Mouse (Mus musculus) gastrocnemius, adult 18-20 months (tissue): Measurements from ENCODE around the gene Cnksr2. TPM values are rescaled to one million over a fixed set of nuclear protein-coding genes. Genes with fewer than 3 reads are reported as not detected.
A peak's percentile ranks its signal among the peaks of the same experiment; 100 is the strongest.

Experiments
- DNase-seq: peaks from one replicate; pipeline ENCODE4 v3.0.0; 2021; ENCODE audit warnings: low spot score
- long read RNA-seq, 2 experiments: library from polyadenylated mRNA; stranded (forward); transcript quantifications; one replicate each; pipeline ENCODE4 v2.0.0; 2021
- total RNA-seq, 2 experiments: library from RNA; stranded (reverse); gene quantifications; 2 replicates each; pipeline ENCODE4 v1.2.3; 2021

The Cnksr2 gene
- under 1 TPM; 0.11 to 0.38 TPM for total RNA-seq
- long read RNA-seq, experiment 1: 0 reads
- long read RNA-seq, experiment 2: 0 reads

DNA sequence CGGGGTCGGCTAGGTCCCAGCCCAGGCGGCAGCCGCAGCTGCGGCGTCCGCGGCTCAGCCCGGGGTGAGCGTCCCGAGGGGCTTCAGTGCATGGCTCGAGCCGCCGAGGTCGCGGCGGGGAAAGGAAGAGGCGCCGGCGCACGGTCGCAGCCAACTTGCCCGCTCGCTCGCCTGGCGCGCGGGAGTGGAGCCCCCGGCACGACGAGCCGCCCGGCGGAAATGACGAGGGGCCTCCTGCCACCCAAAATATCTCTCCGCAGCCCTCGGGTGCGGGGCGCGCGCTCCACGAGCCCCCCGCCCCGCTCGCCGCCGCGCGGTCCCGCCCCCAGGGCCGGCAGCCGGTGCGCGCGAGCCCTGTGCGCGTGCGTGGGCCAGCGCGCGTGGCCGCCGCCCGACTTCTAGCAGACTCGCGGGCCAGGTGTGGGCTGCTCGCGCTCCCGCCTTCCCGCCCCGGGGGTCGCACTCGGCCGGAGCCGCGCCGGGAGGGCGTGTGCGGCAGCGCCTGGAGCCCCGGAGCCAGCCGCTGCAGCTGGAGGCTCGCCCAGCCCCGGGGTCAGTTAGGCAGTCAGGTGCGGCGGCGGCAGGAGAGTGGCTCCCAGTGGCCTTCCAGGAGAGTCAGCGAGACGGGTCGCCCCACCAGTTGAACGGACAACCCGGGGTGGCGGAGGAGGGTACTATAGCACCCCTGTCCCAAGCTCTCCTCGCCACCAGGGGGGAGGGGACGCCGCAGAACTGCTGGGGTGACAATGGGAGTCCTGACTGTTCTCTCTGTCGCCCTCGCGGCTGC is at the start of gene Cnksr2:
TSS of gene Cnksr2 (minus strand) at position 238 of the 787 bp plus-strand sequence.
- DNase-seq: no peak

DNA sequence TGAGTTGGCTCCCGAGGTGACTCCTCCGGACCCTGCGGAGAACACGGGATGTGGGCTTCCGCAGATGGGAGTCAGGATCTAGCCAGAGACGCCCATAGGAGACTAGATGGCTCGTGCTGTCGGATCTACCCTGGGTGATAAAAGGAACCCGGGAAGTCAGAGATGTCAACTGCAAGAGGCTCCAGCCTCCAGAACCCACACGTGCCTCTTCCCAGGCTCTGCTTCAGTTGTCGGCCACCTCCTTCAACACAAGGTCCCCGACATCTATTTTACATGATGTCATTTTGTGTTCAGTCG is 698 bp upstream of the Cnksr2 start:
- no peak for DNase-seq

DNA sequence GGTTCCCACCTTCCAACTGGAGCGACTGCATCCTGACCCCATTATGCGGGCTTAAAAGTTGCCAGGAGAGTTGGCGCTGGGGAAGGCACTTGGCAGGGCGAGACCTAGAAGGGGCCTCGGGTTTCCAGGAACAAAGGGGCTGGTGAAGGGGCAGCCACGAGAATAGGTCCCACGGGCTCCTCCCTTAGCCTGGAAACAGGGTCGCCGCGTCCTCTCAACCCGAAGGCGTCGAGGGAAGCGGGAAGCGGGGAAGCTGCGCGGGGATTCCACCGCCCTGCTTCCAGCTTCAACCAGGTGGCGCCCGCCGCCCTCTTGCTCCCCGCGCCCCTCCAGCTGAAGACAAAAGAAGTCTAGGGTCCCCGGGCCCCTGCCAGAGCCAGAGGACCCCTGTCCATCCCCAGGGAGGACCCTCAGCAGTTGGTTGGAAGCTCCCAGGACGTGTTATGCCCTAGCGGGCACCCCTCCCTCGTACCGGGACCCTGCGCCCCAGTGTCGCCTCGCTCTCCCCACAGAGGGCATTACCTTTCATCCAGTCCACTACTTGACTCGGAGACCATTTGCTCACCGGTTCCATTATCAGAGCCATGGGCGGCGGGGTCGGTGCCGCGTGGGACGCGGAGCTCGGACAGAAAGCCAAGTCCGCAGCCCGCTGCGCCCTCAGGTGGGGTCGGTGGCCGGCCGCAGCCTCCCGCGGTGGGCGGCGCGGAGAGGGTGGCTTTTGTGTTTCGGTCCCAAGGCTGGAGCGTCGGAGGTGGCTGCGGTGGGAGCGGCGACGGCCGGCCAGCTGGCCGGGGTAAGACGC is 638 bp downstream of the Cnksr2 start:
- DNase-seq: no peak

DNA sequence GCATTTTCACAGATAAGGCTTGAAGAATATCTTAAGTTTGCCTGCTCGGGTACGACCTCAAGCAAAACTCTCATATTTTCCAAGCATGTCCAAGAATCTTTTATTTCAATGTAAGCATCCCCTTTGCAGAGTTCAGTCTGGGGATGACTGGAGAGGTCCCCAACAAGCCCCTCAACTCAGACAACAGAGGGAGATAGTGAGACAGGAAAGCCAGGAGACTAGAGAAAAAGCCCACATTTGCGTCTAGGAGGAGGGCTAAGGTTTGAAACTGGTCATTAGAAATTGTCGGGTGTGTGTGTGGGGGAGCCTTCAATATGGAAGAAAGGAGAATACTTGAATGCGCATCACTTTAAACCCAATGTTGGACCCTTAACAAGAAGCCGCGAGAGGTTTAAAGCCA is 1.4 kb downstream of the Cnksr2 start:
- no peak for DNase-seq

DNA sequence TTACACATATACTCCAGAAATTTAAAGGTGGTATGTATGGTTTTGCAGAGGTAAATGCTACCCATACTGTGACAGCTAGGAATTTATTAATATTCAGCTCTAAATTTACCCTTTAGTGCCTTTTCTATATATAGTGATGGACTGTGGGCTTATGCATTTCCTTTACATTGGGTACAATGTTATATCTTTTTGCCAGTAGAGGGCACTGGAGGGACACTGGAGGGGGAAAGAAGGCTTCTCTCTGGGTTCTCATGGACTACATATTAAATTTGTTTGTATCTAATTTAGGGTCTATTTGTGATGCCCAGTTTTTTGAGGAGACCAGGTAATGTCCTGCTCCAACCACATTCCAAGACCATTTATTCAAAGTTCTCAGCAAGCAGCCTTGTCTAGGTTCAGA is 91.4 kb downstream of the Cnksr2 start:
- peak; percentile 4 for DNase-seq

DNA sequence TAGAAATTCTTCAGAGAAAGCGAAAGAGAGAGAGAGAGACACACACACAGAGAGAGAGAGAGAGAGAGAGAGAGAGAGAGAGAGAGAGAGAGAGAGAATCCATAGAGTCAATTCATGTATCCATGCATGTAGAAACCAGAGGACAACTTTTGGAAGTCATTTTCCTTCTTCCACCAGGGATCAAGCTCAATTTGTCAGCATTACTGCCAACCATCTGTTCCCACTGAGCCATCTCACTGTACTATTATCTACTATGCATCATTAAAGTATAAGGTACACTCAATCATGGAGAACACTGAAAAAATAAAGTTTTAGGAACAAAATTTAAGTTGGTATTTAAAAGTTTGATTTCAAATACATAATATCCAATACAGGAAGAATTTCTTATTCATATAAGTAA is 93.8 kb downstream of the Cnksr2 start:
- DNase-seq: no peak

DNA sequence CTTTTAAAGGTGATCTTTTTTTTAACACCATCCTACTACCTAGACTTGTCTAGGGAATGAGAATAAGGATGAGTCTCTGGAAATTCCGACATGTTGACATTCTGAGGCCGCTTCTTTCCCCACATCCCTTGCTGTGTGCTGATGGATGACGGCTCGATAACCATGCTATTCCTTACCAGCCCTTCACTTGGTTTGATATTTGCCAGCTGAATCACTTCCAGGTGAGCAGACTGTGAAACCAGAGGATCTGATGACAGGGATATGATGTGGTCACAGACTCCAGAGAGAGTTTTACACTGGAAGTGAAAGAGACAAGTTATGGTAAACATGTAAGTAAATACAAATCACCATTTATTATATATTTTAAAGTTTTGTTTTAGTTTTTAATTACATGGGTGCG is 98.0 kb downstream of the Cnksr2 start:
- no peak for DNase-seq

DNA sequence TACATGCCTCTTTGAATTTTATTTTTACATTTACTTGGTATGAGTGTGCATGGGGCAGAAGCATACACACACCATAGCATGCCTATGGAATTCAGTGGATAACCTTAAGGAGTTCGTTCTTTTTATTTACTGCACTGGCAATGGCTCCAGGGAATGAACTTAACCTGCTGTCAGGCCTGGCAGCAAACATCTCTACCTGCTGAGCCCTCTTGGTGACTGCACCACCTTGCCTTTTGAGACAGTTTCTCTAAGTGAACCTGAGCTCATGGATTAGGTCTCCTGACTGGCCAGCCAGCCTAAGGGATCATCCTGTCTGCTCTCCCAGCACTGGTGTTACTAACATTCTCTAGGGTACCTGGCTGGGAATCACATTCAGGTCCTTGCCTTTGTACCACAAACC is 106.5 kb downstream of the Cnksr2 start:
- DNase-seq: no peak

DNA sequence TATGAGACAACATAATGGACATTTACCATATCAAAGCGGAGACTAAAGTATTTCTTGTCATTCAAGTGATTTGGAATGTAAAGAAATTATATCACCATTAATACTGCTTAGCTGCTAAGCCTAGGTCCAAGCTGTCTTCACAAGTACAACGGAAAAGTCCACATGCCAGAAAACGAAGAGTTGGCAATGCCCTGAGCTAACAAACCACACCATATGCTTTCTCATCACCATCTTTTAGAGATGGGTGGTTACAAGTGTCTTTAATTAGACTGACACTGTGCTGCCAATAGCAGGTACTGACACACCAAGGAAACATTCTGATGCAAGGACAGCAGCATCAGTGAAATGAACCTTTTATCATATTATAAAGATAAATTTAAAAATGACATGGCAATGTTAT is 123.0 kb downstream of the Cnksr2 start:
- no peak for DNase-seq

DNA sequence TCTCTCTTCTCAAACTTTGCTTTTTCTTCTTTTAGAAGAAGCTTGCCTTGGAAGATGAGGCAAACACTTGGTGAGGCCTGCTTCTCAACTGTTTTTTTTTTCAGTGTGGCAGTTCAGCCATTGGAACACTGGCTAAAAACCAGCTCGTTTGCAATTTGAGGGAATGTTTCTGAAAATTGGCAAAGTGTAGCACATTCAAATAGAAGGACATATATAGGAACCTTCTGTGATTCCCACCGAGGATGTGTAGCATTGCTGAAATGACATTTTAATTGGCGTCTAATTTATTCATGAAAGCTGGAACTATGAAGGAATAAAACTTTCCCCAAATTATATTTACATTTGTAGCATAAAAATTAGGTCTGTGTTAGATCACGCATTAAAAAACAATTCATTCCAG is 213.1 kb downstream of the Cnksr2 start:
- DNase-seq: no peak

DNA sequence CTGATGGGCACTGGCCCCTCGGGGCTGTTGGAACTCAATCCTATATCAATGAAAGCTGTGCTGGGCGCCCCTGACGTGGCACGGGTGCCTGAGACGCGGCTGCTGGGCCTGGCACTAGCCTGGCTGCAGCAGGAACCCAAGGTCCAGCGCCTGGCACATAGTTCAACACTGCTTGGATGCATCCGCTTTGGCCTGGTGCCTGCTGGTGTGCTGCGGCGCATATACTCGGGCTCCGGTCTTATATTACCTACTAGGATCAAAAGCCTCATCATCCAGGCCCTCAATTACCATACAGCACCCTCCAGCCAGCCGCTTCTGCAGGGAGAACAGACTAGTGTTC is 224.2 kb downstream of the Cnksr2 start:
- DNase-seq: peak; percentile 7

DNA sequence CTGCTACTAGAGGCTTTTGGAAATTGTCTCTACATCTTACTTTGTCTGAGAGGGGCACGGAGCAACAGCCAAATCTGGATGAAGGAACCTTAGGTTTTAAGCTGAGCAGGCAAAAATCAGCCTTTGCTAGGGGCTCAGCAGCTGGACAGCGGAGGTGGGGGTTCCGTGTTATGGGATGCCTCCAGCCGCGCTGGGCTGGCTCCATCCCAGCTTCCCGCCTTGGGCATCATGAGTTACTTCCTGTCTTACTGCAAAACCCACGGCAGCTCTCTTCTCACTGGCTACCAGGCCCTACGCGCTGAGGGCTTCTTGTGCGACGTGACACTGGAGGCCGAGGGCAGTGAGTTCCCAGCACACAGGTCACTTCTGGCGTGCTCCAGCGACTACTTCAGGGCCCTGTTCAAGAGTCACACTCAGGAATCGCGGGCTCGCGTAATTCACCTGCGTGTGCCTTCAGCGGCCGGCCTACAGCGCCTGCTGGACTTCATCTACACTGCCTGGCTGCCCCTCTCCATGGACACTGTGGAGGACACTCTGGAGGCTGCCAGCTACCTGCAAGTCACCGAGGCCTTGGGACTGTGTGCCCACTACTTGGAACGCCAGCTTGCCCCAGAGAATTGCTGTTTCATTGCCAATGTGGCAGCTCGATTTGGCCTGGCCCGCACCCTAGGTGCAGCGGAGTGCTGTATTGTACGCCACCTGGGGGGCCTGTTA is 224.7 kb downstream of the Cnksr2 start, which contains the start of gene Klhl34:
TSS of gene Klhl34 (plus strand) at position 229 of the 714 bp plus-strand sequence.
- DNase-seq: peak; percentile 1

DNA sequence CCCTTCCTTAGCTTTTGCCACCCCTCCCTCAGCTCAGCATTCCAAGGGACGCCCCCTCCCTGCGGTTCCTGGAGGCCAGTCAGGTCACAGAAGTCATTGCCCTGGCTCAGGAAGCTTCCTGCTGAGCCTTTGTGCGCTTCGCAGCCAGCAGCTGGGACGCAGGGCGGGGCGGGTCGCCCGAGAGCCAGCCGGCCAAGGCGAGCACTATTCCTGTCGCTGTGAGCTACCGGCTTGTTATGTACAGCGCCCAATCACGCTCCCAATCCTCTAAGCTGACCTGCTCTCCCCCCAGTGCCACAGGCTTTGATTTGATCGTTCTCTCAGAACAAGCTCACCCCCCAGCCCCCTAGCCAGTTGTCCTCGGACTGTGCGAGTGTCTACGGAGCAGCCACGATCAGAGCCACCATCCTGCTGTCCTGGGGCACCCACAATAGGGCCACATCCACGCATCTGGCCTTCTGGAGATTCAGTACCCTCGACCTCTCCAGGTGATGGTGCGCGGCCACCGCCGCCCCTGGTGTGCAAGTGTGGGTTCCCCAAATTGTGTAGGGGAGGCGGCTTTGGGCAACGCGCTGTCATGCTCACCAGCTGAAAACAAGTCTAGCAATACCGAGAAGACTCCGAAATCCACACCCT is 225.4 kb downstream of the Cnksr2 start:
- DNase-seq: peak; percentile 48

DNA sequence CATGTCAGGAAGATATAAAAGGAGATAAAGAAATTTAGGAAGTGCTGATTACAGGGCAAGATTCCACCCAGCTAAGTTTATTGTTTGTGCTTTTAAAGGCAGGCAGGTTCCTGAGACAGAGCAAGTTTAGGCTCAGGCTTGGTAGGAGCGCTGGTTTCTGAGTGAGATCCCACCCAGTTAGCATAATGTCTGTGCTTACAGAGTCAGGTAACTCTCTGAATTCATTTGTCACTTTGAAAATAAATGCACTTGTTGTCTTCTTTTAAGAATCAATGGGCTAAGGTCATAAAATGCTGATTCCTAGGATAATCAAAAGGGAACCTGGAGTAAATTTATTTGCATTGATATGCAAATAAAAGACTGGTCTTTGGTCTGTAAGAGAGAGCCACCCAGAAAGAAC is 233.4 kb downstream of the Cnksr2 start:
- DNase-seq: no peak

DNA sequence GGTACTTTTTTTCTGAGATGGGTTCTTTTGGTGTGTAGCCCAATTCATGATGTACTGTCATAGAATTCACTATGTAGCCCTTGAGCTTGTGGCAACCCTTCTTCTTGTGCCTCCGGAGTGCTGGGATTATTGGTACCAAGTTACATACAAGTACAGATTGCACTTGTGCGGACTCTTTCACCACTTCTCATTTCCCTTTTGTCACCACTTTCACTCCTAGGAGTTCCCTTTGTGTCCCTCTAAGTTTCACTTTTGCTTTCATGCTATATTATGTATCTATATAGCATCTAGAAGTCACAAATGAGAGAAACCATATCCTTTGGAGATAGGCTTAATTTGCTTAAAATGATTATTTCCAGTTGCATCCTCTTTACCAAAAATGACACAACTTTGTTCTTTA is 241.4 kb downstream of the Cnksr2 start:
- no peak for DNase-seq

Other genes with a start within 250 kb of the Cnksr2 start
- gene Klhl34, start 224.9 kb downstream of the Cnksr2 start, total RNA-seq: 10 to 100 TPM; 21.9 to 29.9 TPM